Mouse (Mus musculus) adrenal gland, adult 8-10 months (tissue): ENCODE results near the gene Rif1. TPM values are rescaled to one million over a fixed set of nuclear protein-coding genes. Genes with fewer than 3 reads are reported as not detected.
A peak's percentile ranks its signal among the peaks of the same experiment; 100 is the strongest.
"Not testable (repeated sequence)": the region's sequence is repeated elsewhere in the genome, so short reads cannot be mapped to it uniquely, and the experiment has no call there.

Experiments
- DNase-seq: peaks from one replicate; pipeline ENCODE4 v3.0.0; 2022
- total RNA-seq, 4 experiments: library from RNA; stranded (reverse); gene quantifications; 2 replicates each; pipeline ENCODE4 v1.2.4; 2022

The Rif1 gene
- total RNA-seq, 4 experiments from 2014 or later = 30.9 to 46.0 (median 36.6) TPM

GRCm38 (mm10) chr2:52072065-52072490, 554 bp upstream of the Rif1 start:
- no peak for DNase-seq

- peak; percentile 23 for DNase-seq
Measured at GRCm38 (mm10) chr2:52073141-52073904, 691 bp downstream of the Rif1 start.

- no peak for DNase-seq
Measured at GRCm38 (mm10) chr2:52078666-52079065, 6.0 kb downstream of the Rif1 start.

GRCm38 (mm10) chr2:52084013-52084412, 11.4 kb downstream of the Rif1 start:
- no peak for DNase-seq

GRCm38 (mm10) chr2:52084571-52084970, 11.9 kb downstream of the Rif1 start:
- DNase-seq = no peak

GRCm38 (mm10) chr2:52114086-52114485, 41.5 kb downstream of the Rif1 start:
- DNase-seq = no peak

GRCm38 (mm10) chr2:52131370-52131769, 58.7 kb downstream of the Rif1 start:
- DNase-seq = not testable (repeated sequence)

GRCm38 (mm10) chr2:52133351-52133750, 60.7 kb downstream of the Rif1 start:
- no peak for DNase-seq

GRCm38 (mm10) chr2:52153064-52153463, 80.4 kb downstream of the Rif1 start:
- no peak for DNase-seq

GRCm38 (mm10) chr2:52169243-52170005, 96.8 kb downstream of the Rif1 start:
- DNase-seq = no peak

Other genes starting within 250 kb of the Rif1 start
- 10 to 100 TPM; 14.1 to 24.5 (median 19.6) TPM for gene Rbm43, start 137.7 kb upstream of the Rif1 start, total RNA-seq
- gene Nmi, start 99.3 kb upstream of the Rif1 start, total RNA-seq = 10 to 100 TPM in 3 of 4 experiments, 1 to 10 TPM in 1; 8.3 to 14.7 (median 12.9) TPM
- gene Tnfaip6, start 34.8 kb upstream of the Rif1 start, total RNA-seq = 1 to 10 TPM in 1 of 4 experiments, under 1 TPM in 3; 0.42 to 1.1 (median 0.66) TPM